Mouse (Mus musculus): ENCODE results near the gene Lins1. TPM values are rescaled to one million over a fixed set of nuclear protein-coding genes. Genes with fewer than 3 reads are reported as not detected.

The Lins1 gene
- polyA plus RNA-seq, 1 experiment from 2014 or later = 10.8 TPM

GRCm38 (mm10) chr7:66734993-66735392 lies 45.3 kb downstream of the Lins1 start:
- no peaks in the 10 kb centered on the region for H3K9me3 ChIP-seq (replicated peaks; ENCODE audit: control insufficient read depth, low read length)
- H3K9ac ChIP-seq (ENCODE audit: low read length) = no peak overlapping the region
- H3K4me3 ChIP-seq (ENCODE audit: low read length) = no peak overlapping the region
- no peaks in the 10 kb centered on the region for H3K36me3 ChIP-seq (ENCODE audit: control insufficient read depth, insufficient read depth)
- H3K27ac ChIP-seq (ENCODE audit: low read length) = no peak overlapping the region; the same call in 1 of the 2 replicates
- WGBS = 47% methylated on average over 6 of the region's 6 CpGs
- no peak overlapping the region for H3K4me2 ChIP-seq (ENCODE audit: low read depth, low read length)
- H3K27me3 ChIP-seq (ENCODE audit: control insufficient read depth, insufficient read depth, low read length) = no peaks in the 10 kb centered on the region
- peaks cover 5% of the 10 kb centered on the region; the same call in 1 of the 2 replicates for H3K4me1 ChIP-seq (ENCODE audit: control insufficient read depth, insufficient read depth, low read length)
- 0 out of 2 replicates have a peak, but pooled peaks have one; percentile 45 for ATAC-seq (replicated peaks; ENCODE audit: extremely low read depth, insufficient read depth, low FRiP score)

DNA sequence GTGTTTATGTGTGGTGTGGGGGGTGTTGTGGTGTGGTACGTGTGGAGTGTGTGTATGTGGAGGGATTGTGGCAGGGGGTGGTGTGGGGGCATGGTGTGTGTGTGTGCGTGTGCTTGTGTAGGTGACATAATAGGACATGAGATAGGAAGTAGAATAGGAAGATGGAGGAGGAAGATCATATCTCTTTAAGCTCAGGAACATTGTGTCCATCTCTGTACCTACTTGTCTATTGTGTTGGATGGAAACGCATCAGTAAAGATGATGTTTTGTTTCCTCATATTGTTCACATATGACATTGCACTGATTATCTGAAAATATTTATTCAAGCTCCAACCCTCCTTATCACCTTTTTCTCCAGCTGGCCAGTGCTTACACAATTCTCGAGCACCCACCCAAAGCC lies 47.7 kb downstream of the Lins1 start:
- Histone ChIP-seq H3K4me3 (ENCODE audit: low read length) (no peak overlapping the region), H3K27me3 (ENCODE audit: control insufficient read depth, insufficient read depth, low read length) (no peaks in the 10 kb centered on the region), H3K4me1 (ENCODE audit: control insufficient read depth, insufficient read depth, low read length) (peaks cover 5% of the 10 kb centered on the region; the same call in 1 of the 2 replicates), H3K4me2 (ENCODE audit: low read depth, low read length) (no peak overlapping the region), H3K9ac (ENCODE audit: low read length) (no peak overlapping the region), H3K27ac (ENCODE audit: low read length) (no peak overlapping the region), H3K9me3 (replicated peaks; ENCODE audit: control insufficient read depth, low read length) (no peaks in the 10 kb centered on the region), H3K36me3 (ENCODE audit: control insufficient read depth, insufficient read depth) (no peaks in the 10 kb centered on the region)
- WGBS = 79% methylated on average over 4 of the region's 4 CpGs
- ATAC-seq (replicated peaks; ENCODE audit: extremely low read depth, insufficient read depth, low FRiP score) = no peak

- Histone ChIP-seq H3K4me1 (ENCODE audit: control insufficient read depth, insufficient read depth, low read length) (no peaks in the 10 kb centered on the region; the same call in 1 of the 2 replicates), H3K27me3 (ENCODE audit: control insufficient read depth, insufficient read depth, low read length) (no peaks in the 10 kb centered on the region), H3K9ac (ENCODE audit: low read length) (no peak overlapping the region), H3K4me3 (ENCODE audit: low read length) (no peak overlapping the region), H3K9me3 (replicated peaks; ENCODE audit: control insufficient read depth, low read length) (no peaks in the 10 kb centered on the region), H3K36me3 (ENCODE audit: control insufficient read depth, insufficient read depth) (no peaks in the 10 kb centered on the region), H3K27ac (ENCODE audit: low read length) (no peak overlapping the region), H3K4me2 (ENCODE audit: low read depth, low read length) (no peak overlapping the region)
- WGBS = 61% methylated on average over 5 of the region's 5 CpGs
- ATAC-seq (replicated peaks; ENCODE audit: extremely low read depth, insufficient read depth, low FRiP score) = no peak
Observed at GRCm38 (mm10) chr7:66741008-66741407, 51.3 kb downstream of the Lins1 start.

DNA sequence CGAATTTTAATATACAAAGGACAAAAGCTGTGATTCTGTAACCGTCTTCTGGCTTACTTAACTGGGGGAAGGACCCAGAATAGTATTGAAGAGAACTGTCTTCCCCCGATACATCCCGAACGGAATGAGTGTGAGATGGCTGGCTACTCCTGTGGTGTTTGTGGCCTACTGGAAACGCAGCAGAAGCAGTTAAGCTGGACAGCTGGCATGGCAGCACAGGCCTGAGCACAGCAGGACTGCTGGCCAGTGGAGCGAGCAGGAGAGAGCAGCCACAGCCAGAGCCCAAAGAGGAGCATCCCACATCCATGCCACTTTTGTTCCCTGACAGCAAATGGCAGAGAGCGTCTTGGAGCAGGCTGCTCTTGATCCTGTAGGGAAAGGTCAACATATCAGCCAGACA lies 51.7 kb downstream of the Lins1 start:
- H3K27ac ChIP-seq (ENCODE audit: low read length) = no peak overlapping the region
- no peaks in the 10 kb centered on the region for H3K36me3 ChIP-seq (ENCODE audit: control insufficient read depth, insufficient read depth)
- no peak overlapping the region for H3K4me3 ChIP-seq (ENCODE audit: low read length)
- no peak overlapping the region for H3K4me2 ChIP-seq (ENCODE audit: low read depth, low read length)
- no peak for ATAC-seq (replicated peaks; ENCODE audit: extremely low read depth, insufficient read depth, low FRiP score)
- H3K4me1 ChIP-seq (ENCODE audit: control insufficient read depth, insufficient read depth, low read length) = no peaks in the 10 kb centered on the region; the same call in 1 of the 2 replicates
- no peaks in the 10 kb centered on the region for H3K27me3 ChIP-seq (ENCODE audit: control insufficient read depth, insufficient read depth, low read length)
- H3K9me3 ChIP-seq (replicated peaks; ENCODE audit: control insufficient read depth, low read length) = no peaks in the 10 kb centered on the region
- WGBS = 67% methylated on average over 8 of the region's 8 CpGs
- no peak overlapping the region for H3K9ac ChIP-seq (ENCODE audit: low read length)

GRCm38 (mm10) chr7:66743377-66743781 lies 53.7 kb downstream of the Lins1 start, which contains the start of gene Cers3:
TSS of gene Cers3 (plus strand) at chr7:66743504.
- no peak for ATAC-seq (replicated peaks; ENCODE audit: extremely low read depth, insufficient read depth, low FRiP score)
- H3K9ac ChIP-seq (ENCODE audit: low read length) = no peak within 1 kb of the TSS
- 70% methylated on average over 9 of the region's 9 CpGs for WGBS
- H3K4me1 ChIP-seq (ENCODE audit: control insufficient read depth, insufficient read depth, low read length) = peaks cover 4% of the 10 kb centered on the region
- H3K4me3 ChIP-seq (ENCODE audit: low read length) = no peak within 1 kb of the TSS
- no peaks in the 10 kb centered on the region for H3K27me3 ChIP-seq (ENCODE audit: control insufficient read depth, insufficient read depth, low read length)
- H3K27ac ChIP-seq (ENCODE audit: low read length) = no peak within 1 kb of the TSS
- H3K9me3 ChIP-seq (replicated peaks; ENCODE audit: control insufficient read depth, low read length) = no peaks in the 10 kb centered on the region
- H3K36me3 ChIP-seq (ENCODE audit: control insufficient read depth, insufficient read depth) = no peaks in the 10 kb centered on the region
- H3K4me2 ChIP-seq (ENCODE audit: low read depth, low read length) = no peak within 1 kb of the TSS

GRCm38 (mm10) chr7:66746972-66747371 lies 57.3 kb downstream of the Lins1 start:
- no peak overlapping the region for H3K4me3 ChIP-seq (ENCODE audit: low read length)
- H3K4me1 ChIP-seq (ENCODE audit: control insufficient read depth, insufficient read depth, low read length) = peaks cover 4% of the 10 kb centered on the region
- no peaks in the 10 kb centered on the region for H3K27me3 ChIP-seq (ENCODE audit: control insufficient read depth, insufficient read depth, low read length)
- WGBS = 29% methylated on average over 7 of the region's 7 CpGs
- H3K4me2 ChIP-seq (ENCODE audit: low read depth, low read length) = no peak overlapping the region
- H3K36me3 ChIP-seq (ENCODE audit: control insufficient read depth, insufficient read depth) = no peaks in the 10 kb centered on the region
- peak; percentile 75 for ATAC-seq (replicated peaks; ENCODE audit: extremely low read depth, insufficient read depth, low FRiP score)
- H3K9ac ChIP-seq (ENCODE audit: low read length) = no peak overlapping the region
- no peaks in the 10 kb centered on the region for H3K9me3 ChIP-seq (replicated peaks; ENCODE audit: control insufficient read depth, low read length)
- H3K27ac ChIP-seq (ENCODE audit: low read length) = peak overlapping the region; percentile 23; the same call in 1 of the 2 replicates

DNA sequence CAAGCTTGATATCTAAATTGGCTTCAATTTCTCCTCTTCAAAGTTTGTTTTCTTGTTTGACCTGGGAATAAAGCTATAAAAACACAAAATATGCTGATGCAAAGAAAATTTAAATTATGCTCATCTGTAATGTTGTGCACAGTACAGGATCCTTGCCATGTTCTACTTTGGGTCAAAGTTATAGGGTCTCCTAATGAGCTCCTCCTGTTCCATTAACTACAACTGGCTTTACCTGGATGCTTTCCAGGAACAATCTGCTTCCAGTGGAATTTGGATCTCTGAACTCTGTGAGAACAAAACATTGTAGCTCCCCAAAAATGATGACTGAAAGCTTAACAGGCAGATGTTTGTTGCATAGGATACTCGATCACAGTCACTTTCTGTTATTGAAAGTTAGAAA lies 60.3 kb downstream of the Lins1 start:
- Histone ChIP-seq H3K4me1 (ENCODE audit: control insufficient read depth, insufficient read depth, low read length) (peaks cover 4% of the 10 kb centered on the region), H3K27me3 (ENCODE audit: control insufficient read depth, insufficient read depth, low read length) (no peaks in the 10 kb centered on the region), H3K9me3 (replicated peaks; ENCODE audit: control insufficient read depth, low read length) (no peaks in the 10 kb centered on the region), H3K9ac (ENCODE audit: low read length) (no peak overlapping the region), H3K4me3 (ENCODE audit: low read length) (no peak overlapping the region), H3K4me2 (ENCODE audit: low read depth, low read length) (no peak overlapping the region), H3K36me3 (ENCODE audit: control insufficient read depth, insufficient read depth) (no peaks in the 10 kb centered on the region), H3K27ac (ENCODE audit: low read length) (no peak overlapping the region)
- ATAC-seq (replicated peaks; ENCODE audit: extremely low read depth, insufficient read depth, low FRiP score) = no peak
- 79% methylated on average over 1 of the region's 1 CpGs for WGBS

DNA sequence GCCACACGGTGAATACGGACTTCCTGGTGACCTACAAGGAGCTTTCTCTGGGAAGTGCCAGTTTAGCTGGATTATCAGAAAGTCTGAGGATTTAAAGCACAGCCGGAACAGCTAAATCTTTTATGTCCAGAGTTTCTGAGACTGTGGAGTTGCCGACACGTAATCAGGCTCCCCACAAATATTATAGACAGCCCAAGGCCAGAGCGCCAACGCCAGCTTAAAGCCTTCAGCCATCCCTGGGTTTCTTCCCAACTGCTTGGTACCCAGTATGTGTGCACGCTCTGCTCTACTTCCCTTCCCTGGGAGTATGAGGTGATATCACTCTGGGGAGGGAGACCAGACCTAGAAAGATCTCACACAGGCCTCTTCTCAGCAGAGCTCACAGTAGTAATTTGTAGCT lies 64.1 kb downstream of the Lins1 start:
- Histone ChIP-seq H3K9me3 (replicated peaks; ENCODE audit: control insufficient read depth, low read length) (no peaks in the 10 kb centered on the region), H3K36me3 (ENCODE audit: control insufficient read depth, insufficient read depth) (no peaks in the 10 kb centered on the region), H3K4me1 (ENCODE audit: control insufficient read depth, insufficient read depth, low read length) (no peaks in the 10 kb centered on the region), H3K4me3 (ENCODE audit: low read length) (no peak overlapping the region), H3K27ac (ENCODE audit: low read length) (no peak overlapping the region), H3K27me3 (ENCODE audit: control insufficient read depth, insufficient read depth, low read length) (no peaks in the 10 kb centered on the region), H3K9ac (ENCODE audit: low read length) (no peak overlapping the region), H3K4me2 (ENCODE audit: low read depth, low read length) (no peak overlapping the region)
- no peak for ATAC-seq (replicated peaks; ENCODE audit: extremely low read depth, insufficient read depth, low FRiP score)
- WGBS = 82% methylated on average over 8 of the region's 8 CpGs

- no peaks in the 10 kb centered on the region for H3K36me3 ChIP-seq (ENCODE audit: control insufficient read depth, insufficient read depth)
- H3K4me1 ChIP-seq (ENCODE audit: control insufficient read depth, insufficient read depth, low read length) = peaks cover 3% of the 10 kb centered on the region; the same call in 1 of the 2 replicates
- 72% methylated on average over 7 of the region's 7 CpGs for WGBS
- H3K9ac ChIP-seq (ENCODE audit: low read length) = no peak overlapping the region
- H3K4me2 ChIP-seq (ENCODE audit: low read depth, low read length) = no peak overlapping the region
- no peak overlapping the region for H3K27ac ChIP-seq (ENCODE audit: low read length)
- no peaks in the 10 kb centered on the region for H3K27me3 ChIP-seq (ENCODE audit: control insufficient read depth, insufficient read depth, low read length)
- ATAC-seq (replicated peaks; ENCODE audit: extremely low read depth, insufficient read depth, low FRiP score) = no peak
- no peak overlapping the region for H3K4me3 ChIP-seq (ENCODE audit: low read length)
- no peaks in the 10 kb centered on the region for H3K9me3 ChIP-seq (replicated peaks; ENCODE audit: control insufficient read depth, low read length)
Observed at GRCm38 (mm10) chr7:66755611-66756010, 65.9 kb downstream of the Lins1 start.
